Mouse (Mus musculus): ENCODE results near the gene Shb. TPM values are rescaled to one million over a fixed set of nuclear protein-coding genes. Genes with fewer than 3 reads are reported as not detected.

Shb gene
- polyA plus RNA-seq, 1 experiment from 2014 or later, result 5.8 TPM

- Histone ChIP-seq H3K36me3 (replicated peaks; ENCODE audit: control insufficient read depth, insufficient read depth, low read depth, low read length) (no peaks in the 10 kb centered on the region; the same call in 1 of the 2 replicates), H3K4me2 (ENCODE audit: low read depth, low read length) (peak within 1 kb of the TSS; percentile 73), H3K4me1 (ENCODE audit: control insufficient read depth, insufficient read depth, low read length) (no peaks in the 10 kb centered on the region), H3K9ac (replicated peaks; ENCODE audit: low read length) (peak within 1 kb of the TSS; percentile 98), H3K4me3 (ENCODE audit: low read depth, low read length) (peak within 1 kb of the TSS; percentile 95), H3K9me3 (replicated peaks; ENCODE audit: control insufficient read depth, low read length) (no peaks in the 10 kb centered on the region), H3K27me3 (ENCODE audit: control insufficient read depth, insufficient read depth, low read length) (no peaks in the 10 kb centered on the region), H3K27ac (replicated peaks; ENCODE audit: low read depth, low read length) (peak within 1 kb of the TSS; percentile 87)
- WGBS, result under 1% methylated on average over 67 of the region's 67 CpGs
- DNase-seq (ENCODE audit: low spot score) (peak; percentile 91), ATAC-seq (replicated peaks; ENCODE audit: insufficient number of reproducible peaks, low FRiP score, low TSS enrichment, low read depth) (peak; percentile 94)
These were observed 123.7 kb downstream of the Shb start, which contains the start of gene Slc25a51 for GRCm38 (mm10) chr4:45408427-45409132. Gene Slc25a51, minus strand, starts transcription at chr4:45408766.

GRCm38 (mm10) chr4:45407703-45408334, 124.5 kb downstream of the Shb start:
- peak overlapping the region; percentile 95 for H3K4me3 ChIP-seq (ENCODE audit: low read depth, low read length)
- H3K27ac ChIP-seq (replicated peaks; ENCODE audit: low read depth, low read length), result peak overlapping the region; percentile 87
- DNase-seq (ENCODE audit: low spot score), result peak; percentile 55
- no peaks in the 10 kb centered on the region for H3K4me1 ChIP-seq (ENCODE audit: control insufficient read depth, insufficient read depth, low read length)
- peak overlapping the region; percentile 73 for H3K4me2 ChIP-seq (ENCODE audit: low read depth, low read length)
- H3K27me3 ChIP-seq (ENCODE audit: control insufficient read depth, insufficient read depth, low read length), result no peaks in the 10 kb centered on the region
- H3K9ac ChIP-seq (replicated peaks; ENCODE audit: low read length), result peak overlapping the region; percentile 98
- no peaks in the 10 kb centered on the region; the same call in 1 of the 2 replicates for H3K36me3 ChIP-seq (replicated peaks; ENCODE audit: control insufficient read depth, insufficient read depth, low read depth, low read length)
- no peak for ATAC-seq (replicated peaks; ENCODE audit: insufficient number of reproducible peaks, low FRiP score, low TSS enrichment, low read depth)
- WGBS, result 5% methylated on average over 19 of the region's 19 CpGs
- no peaks in the 10 kb centered on the region for H3K9me3 ChIP-seq (replicated peaks; ENCODE audit: control insufficient read depth, low read length)

GRCm38 (mm10) chr4:45407001-45407702, 125.1 kb downstream of the Shb start:
- no peak for ATAC-seq (replicated peaks; ENCODE audit: insufficient number of reproducible peaks, low FRiP score, low TSS enrichment, low read depth)
- H3K27ac ChIP-seq (replicated peaks; ENCODE audit: low read depth, low read length), result no peak overlapping the region

GRCm38 (mm10) chr4:45406397-45406796, 125.9 kb downstream of the Shb start:
- no peak overlapping the region for H3K4me3 ChIP-seq (ENCODE audit: low read depth, low read length)
- ATAC-seq (replicated peaks; ENCODE audit: insufficient number of reproducible peaks, low FRiP score, low TSS enrichment, low read depth), result no peak

More at GRCm38 (mm10) chr4:45407001-45407702, 125.1 kb downstream of the Shb start:
- Histone ChIP-seq H3K27me3 (ENCODE audit: control insufficient read depth, insufficient read depth, low read length) (no peaks in the 10 kb centered on the region), H3K4me2 (ENCODE audit: low read depth, low read length) (peak overlapping the region; percentile 73), H3K36me3 (replicated peaks; ENCODE audit: control insufficient read depth, insufficient read depth, low read depth, low read length) (no peaks in the 10 kb centered on the region; the same call in 1 of the 2 replicates), H3K4me3 (ENCODE audit: low read depth, low read length) (peak overlapping the region; percentile 95), H3K9me3 (replicated peaks; ENCODE audit: control insufficient read depth, low read length) (no peaks in the 10 kb centered on the region), H3K9ac (replicated peaks; ENCODE audit: low read length) (peak overlapping the region; percentile 98; the same call in 1 of the 2 replicates), H3K4me1 (ENCODE audit: control insufficient read depth, insufficient read depth, low read length) (no peaks in the 10 kb centered on the region)
- WGBS, result 66% methylated on average over 5 of the region's 5 CpGs
- no peak for DNase-seq (ENCODE audit: low spot score)

GRCm38 (mm10) chr4:45405315-45405714, 127.0 kb downstream of the Shb start:
- 62% methylated on average over 7 of the region's 7 CpGs for WGBS

More at GRCm38 (mm10) chr4:45406397-45406796, 125.9 kb downstream of the Shb start:
- Histone ChIP-seq H3K4me1 (ENCODE audit: control insufficient read depth, insufficient read depth, low read length) (no peaks in the 10 kb centered on the region), H3K36me3 (replicated peaks; ENCODE audit: control insufficient read depth, insufficient read depth, low read depth, low read length) (no peaks in the 10 kb centered on the region; the same call in 1 of the 2 replicates), H3K27ac (replicated peaks; ENCODE audit: low read depth, low read length) (no peak overlapping the region), H3K27me3 (ENCODE audit: control insufficient read depth, insufficient read depth, low read length) (no peaks in the 10 kb centered on the region), H3K9me3 (replicated peaks; ENCODE audit: control insufficient read depth, low read length) (no peaks in the 10 kb centered on the region), H3K9ac (replicated peaks; ENCODE audit: low read length) (no peak overlapping the region), H3K4me2 (ENCODE audit: low read depth, low read length) (peak overlapping the region; percentile 6; the same call in 1 of the 2 replicates)
- DNase-seq (ENCODE audit: low spot score), result no peak
- 85% methylated on average over 7 of the region's 7 CpGs for WGBS

GRCm38 (mm10) chr4:45404086-45404485, 128.2 kb downstream of the Shb start:
- 90% methylated on average over 7 of the region's 7 CpGs for WGBS

More at GRCm38 (mm10) chr4:45405315-45405714, 127.0 kb downstream of the Shb start:
- Histone ChIP-seq H3K4me3 (ENCODE audit: low read depth, low read length) (no peak overlapping the region), H3K4me1 (ENCODE audit: control insufficient read depth, insufficient read depth, low read length) (no peaks in the 10 kb centered on the region), H3K27me3 (ENCODE audit: control insufficient read depth, insufficient read depth, low read length) (no peaks in the 10 kb centered on the region), H3K9me3 (replicated peaks; ENCODE audit: control insufficient read depth, low read length) (no peaks in the 10 kb centered on the region), H3K36me3 (replicated peaks; ENCODE audit: control insufficient read depth, insufficient read depth, low read depth, low read length) (peaks cover 2% of the 10 kb centered on the region; the same call in 1 of the 2 replicates), H3K9ac (replicated peaks; ENCODE audit: low read length) (no peak overlapping the region), H3K4me2 (ENCODE audit: low read depth, low read length) (no peak overlapping the region), H3K27ac (replicated peaks; ENCODE audit: low read depth, low read length) (no peak overlapping the region)
- DNase-seq (ENCODE audit: low spot score) (peak; percentile 43), ATAC-seq (replicated peaks; ENCODE audit: insufficient number of reproducible peaks, low FRiP score, low TSS enrichment, low read depth) (no peak)

GRCm38 (mm10) chr4:45403499-45403878, 128.8 kb downstream of the Shb start:
- 91% methylated on average over 7 of the region's 7 CpGs for WGBS
- DNase-seq (ENCODE audit: low spot score) (no peak), ATAC-seq (replicated peaks; ENCODE audit: insufficient number of reproducible peaks, low FRiP score, low TSS enrichment, low read depth) (no peak)
- H3K36me3 ChIP-seq (replicated peaks; ENCODE audit: control insufficient read depth, insufficient read depth, low read depth, low read length), result peaks cover 4% of the 10 kb centered on the region; the same call in 1 of the 2 replicates
- H3K4me2 ChIP-seq (ENCODE audit: low read depth, low read length), result no peak overlapping the region
- H3K4me3 ChIP-seq (ENCODE audit: low read depth, low read length), result no peak overlapping the region
- H3K27ac ChIP-seq (replicated peaks; ENCODE audit: low read depth, low read length), result no peak overlapping the region
- H3K4me1 ChIP-seq (ENCODE audit: control insufficient read depth, insufficient read depth, low read length), result no peaks in the 10 kb centered on the region
- no peaks in the 10 kb centered on the region for H3K9me3 ChIP-seq (replicated peaks; ENCODE audit: control insufficient read depth, low read length)
- no peaks in the 10 kb centered on the region for H3K27me3 ChIP-seq (ENCODE audit: control insufficient read depth, insufficient read depth, low read length)
- H3K9ac ChIP-seq (replicated peaks; ENCODE audit: low read length), result no peak overlapping the region

More at GRCm38 (mm10) chr4:45404086-45404485, 128.2 kb downstream of the Shb start:
- DNase-seq (ENCODE audit: low spot score), result no peak
- peaks cover 4% of the 10 kb centered on the region; the same call in 1 of the 2 replicates for H3K36me3 ChIP-seq (replicated peaks; ENCODE audit: control insufficient read depth, insufficient read depth, low read depth, low read length)
- H3K9me3 ChIP-seq (replicated peaks; ENCODE audit: control insufficient read depth, low read length), result no peaks in the 10 kb centered on the region
- no peaks in the 10 kb centered on the region for H3K27me3 ChIP-seq (ENCODE audit: control insufficient read depth, insufficient read depth, low read length)
- H3K27ac ChIP-seq (replicated peaks; ENCODE audit: low read depth, low read length), result no peak overlapping the region
- no peak overlapping the region for H3K4me2 ChIP-seq (ENCODE audit: low read depth, low read length)
- H3K9ac ChIP-seq (replicated peaks; ENCODE audit: low read length), result no peak overlapping the region
- ATAC-seq (replicated peaks; ENCODE audit: insufficient number of reproducible peaks, low FRiP score, low TSS enrichment, low read depth), result no peak
- H3K4me3 ChIP-seq (ENCODE audit: low read depth, low read length), result no peak overlapping the region
- H3K4me1 ChIP-seq (ENCODE audit: control insufficient read depth, insufficient read depth, low read length), result no peaks in the 10 kb centered on the region
